Mouse (Mus musculus): Measurements from ENCODE around the gene Tiam1. TPM values are rescaled to one million over a fixed set of nuclear protein-coding genes. Genes with fewer than 3 reads are reported as not detected.
A peak's percentile ranks its signal among the peaks of the same experiment; 100 is the strongest.

Gene Tiam1
- total RNA-seq, 2 experiments from 2014 or later: 124 to 125 TPM

DNA sequence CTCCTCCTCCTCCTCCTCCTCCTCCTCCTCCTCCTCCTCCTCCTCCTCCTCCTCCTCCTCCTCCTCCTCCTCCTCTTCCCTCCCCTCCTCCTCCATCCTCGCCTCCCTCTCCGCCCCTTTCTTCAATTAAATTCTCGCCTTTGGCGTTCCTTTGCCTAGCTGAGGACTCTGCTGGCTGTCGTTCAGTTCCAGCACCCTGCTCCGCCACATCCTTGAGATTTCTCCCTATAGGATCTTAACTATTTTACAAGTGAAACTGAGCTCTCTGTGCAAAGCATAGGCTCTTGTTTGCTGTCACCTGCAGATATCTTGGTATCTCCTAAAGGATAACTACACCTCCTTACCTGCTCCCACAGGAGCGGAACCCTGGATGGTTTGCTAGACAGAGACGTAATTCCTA, 182.7 kb downstream of the Tiam1 start:
- DNase-seq (ENCODE audit: low spot score in 2 of 2): no peak
- no peak for TF ChIP-seq CTCF (conservative IDR thresholded peaks at IDR 0.05)
- Histone ChIP-seq H3K27ac (peak overlapping the region; percentile 58), H3K4me3 (peak overlapping the region; percentile 36; the same call in 1 of the 2 replicates)

DNA sequence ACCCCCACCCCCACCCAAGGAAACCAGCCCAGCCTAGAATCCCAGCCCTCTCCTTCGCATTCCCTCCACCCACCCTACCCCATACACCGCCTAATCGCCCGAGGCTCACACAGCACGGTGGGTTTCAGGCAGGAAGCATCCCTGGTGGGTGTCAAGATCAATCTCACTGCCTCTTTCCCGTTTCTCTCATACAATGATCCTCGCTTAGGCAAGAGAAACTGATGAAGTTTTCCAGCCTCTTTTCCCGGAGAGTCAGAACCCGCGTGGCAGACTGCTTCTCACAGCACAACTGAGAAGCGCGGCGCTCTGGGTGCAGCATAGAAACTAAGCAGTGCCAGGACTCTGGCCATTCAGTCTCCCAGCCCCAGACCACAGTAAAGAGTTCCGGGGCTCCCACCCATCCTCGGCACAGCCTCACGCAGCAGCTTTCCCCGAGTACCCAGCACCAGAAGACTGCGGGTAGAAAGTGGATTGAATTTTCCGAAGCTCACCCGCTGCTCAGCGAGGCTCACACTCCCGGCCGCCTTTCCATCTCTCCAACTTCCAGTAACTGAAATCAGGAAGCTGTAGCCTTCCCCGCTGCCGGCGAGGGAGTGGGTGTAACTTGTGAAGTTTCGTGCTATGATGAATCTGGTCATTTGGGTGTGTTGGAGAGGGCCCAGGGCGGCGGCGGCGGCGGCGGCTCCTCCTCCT, 183.2 kb downstream of the Tiam1 start:
- Histone ChIP-seq H3K27ac (peak overlapping the region; percentile 76), H3K4me3 (peak overlapping the region; percentile 59)
- no peak for TF ChIP-seq CTCF (conservative IDR thresholded peaks at IDR 0.05)
- peak; percentile 42 to 69 for DNase-seq (ENCODE audit: low spot score in 2 of 2)

DNA sequence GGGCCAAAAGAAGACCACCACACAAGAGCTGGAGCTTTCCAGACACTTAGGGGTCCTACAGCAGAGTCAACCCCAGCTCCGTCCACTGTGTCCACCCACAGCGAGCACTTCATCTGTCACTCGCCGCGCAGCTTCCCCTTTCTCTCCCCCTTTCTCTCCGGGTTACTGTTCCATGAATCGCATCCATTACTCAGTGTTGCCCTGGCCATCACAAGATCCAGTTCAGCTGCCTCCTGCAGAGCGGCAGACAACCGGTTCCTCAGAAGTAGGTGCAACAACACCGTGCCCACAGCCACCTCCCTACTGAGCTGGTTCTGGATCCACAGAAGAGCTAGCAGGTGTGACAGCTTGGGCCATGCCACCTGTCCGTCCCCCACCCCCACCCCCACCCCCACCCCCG, 184.6 kb downstream of the Tiam1 start:
- Histone ChIP-seq H3K27ac (peak overlapping the region; percentile 76), H3K4me3 (peak overlapping the region; percentile 59)
- no peak for DNase-seq (ENCODE audit: low spot score in 2 of 2)
- no peak for TF ChIP-seq CTCF (conservative IDR thresholded peaks at IDR 0.05)

DNA sequence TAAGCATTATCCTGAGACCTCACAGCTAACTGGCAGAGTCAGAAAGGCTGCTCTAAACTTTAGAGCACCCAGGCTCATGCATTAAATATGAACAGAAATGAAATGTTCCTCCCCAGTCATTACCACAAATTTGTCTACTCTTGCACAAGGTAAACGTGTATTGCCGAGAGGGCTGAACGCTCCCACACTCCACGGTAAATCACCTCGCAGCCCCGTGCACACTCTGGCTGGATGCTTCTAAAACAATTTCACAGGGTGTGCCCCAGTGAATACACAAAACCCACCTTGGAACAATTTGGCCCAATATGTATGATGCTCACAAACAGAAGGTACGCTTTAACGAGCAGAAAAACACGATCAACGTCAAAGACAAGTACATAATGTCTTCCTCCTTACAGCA, 185.5 kb downstream of the Tiam1 start:
- Histone ChIP-seq H3K27ac (peak overlapping the region; percentile 53; the same call in 1 of the 2 replicates), H3K4me3 (peak overlapping the region; percentile 59)
- TF ChIP-seq CTCF (conservative IDR thresholded peaks at IDR 0.05): no peak
- no peak for DNase-seq (ENCODE audit: low spot score in 2 of 2)

DNA sequence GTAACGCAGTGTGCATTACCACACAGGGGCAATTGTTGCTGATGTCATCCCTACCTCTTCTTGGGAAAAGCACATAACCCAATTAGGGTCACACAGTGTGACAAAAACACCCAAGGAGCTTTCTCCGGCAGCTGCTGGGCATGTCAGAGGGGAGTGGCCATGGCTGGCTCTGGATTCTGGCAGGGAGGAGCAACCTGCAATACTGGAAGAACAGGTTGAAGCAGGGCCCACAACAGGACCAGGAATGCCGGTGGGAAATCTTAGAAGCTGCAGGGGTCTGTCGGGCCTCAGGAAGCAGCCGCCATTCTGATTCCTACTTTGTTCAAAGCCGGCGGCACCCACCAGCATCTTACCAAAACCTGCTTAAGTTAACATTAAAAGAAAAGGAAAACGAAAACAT, 189.0 kb downstream of the Tiam1 start:
- no peak for TF ChIP-seq CTCF (conservative IDR thresholded peaks at IDR 0.05)
- Histone ChIP-seq H3K27ac (no peak overlapping the region), H3K4me3 (no peak overlapping the region)
- no peak for DNase-seq (ENCODE audit: low spot score in 2 of 2)

DNA sequence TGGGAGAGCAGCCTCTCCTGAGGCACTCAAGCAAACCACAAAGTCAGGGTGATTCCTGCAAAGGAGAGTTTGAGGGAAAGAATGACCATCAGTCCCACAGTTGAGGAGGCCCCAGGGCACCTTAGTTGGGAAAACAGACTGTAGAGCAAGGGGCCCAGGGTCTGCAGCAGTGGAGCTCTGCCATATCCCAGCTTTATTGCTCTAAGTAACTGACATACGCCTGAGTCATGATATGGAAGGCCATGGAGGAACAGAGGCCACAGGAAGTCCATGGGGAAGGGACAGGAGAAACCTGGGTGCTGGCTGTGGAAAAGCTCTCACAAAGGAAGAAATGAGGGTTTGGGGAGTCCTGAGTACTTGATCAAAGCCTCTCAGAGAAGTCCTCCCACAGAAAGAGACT, 189.5 kb downstream of the Tiam1 start:
- H3K4me3 ChIP-seq: no peak overlapping the region
- no peak overlapping the region for H3K27ac ChIP-seq
- no peak for DNase-seq (ENCODE audit: low spot score in 2 of 2)
- TF ChIP-seq CTCF (conservative IDR thresholded peaks at IDR 0.05): no peak

DNA sequence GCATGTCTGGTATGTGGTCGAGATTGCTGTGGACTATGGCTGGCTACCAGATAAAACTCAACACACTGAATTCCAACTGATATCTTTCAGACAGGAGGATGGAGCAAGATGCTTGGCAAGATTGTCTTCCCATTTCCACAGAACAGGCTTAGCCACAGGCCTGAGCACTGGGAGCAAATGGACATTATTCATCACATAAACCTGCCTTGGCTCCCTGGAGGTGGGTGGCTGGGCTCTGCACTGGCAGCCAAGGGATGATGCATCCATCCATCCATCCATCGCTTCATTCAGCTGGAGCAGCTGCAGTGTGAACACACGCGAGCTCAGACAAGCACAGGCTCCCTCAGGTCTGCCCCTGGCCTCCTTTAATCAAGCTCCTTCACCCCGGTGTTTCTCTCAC, 190.7 kb downstream of the Tiam1 start:
- H3K27ac ChIP-seq: no peak overlapping the region
- no peak for DNase-seq (ENCODE audit: low spot score in 2 of 2)
- no peak for TF ChIP-seq CTCF (conservative IDR thresholded peaks at IDR 0.05)

DNA sequence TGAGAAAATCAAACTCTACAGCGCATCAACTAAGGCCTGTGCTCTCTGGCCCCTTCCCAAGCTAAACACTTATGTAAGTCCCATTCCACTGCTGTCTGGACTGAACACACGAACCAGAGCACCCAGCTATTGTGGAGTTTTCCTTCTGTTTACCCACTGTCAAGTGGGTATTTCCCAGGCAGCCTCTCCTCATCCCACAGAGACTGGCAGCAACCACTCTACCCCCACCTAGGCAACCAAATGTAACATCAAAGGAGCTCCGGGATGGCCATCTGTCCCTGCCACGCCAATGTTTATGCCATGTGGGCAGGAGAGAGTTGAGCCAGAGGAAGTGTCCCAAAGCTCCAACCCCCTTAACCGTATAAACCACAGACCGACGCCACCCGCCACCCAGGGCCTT, 192.8 kb downstream of the Tiam1 start:
- no peak for DNase-seq (ENCODE audit: low spot score in 2 of 2)
- TF ChIP-seq CTCF (conservative IDR thresholded peaks at IDR 0.05): no peak
- Histone ChIP-seq H3K4me3 (no peak overlapping the region), H3K27ac (no peak overlapping the region)

More for the DNA sequence above, 190.7 kb downstream of the Tiam1 start:
- no peak overlapping the region for H3K4me3 ChIP-seq

DNA sequence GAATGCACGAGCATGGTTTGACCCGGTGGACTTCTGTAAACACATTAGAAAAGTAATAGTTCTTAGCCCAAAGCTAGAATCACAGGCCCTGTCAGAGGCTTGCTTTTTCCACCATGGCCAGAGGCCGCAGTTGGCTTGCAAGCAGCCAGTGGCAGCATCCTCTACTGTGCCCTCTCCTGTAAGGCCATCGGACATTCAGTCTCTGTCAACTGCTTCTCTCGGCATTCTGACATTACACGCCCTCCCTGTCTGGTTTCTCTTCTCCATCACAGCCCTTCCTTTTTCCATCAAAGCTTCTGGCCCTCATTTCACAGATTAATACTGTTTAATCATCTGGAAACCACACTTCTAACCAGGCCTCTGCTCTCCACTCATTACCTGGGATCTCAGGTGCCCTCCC, 193.3 kb downstream of the Tiam1 start:
- DNase-seq (ENCODE audit: low spot score in 2 of 2): no peak
- Histone ChIP-seq H3K27ac (no peak overlapping the region), H3K4me3 (no peak overlapping the region)
- no peak for TF ChIP-seq CTCF (conservative IDR thresholded peaks at IDR 0.05)

DNA sequence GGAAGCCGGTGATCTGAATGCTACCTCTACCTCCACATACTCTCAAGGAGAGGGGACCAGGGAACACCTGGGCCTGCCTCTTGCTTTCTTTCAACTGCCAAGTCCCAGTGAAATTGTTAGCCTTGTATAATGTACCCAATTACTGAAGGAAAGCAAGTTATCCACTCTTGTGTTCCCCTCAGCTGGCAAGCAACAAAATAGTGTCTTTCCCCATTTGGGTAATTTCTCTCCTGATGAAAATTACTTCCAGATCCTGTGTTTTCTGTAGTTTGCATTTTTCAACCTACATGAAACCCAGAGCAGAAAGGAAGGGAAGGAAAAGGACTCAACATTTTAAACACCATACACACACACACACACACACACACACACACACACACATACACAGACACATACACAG, 195.5 kb downstream of the Tiam1 start:
- Histone ChIP-seq H3K27ac (no peak overlapping the region), H3K4me3 (no peak overlapping the region)
- no peak for DNase-seq (ENCODE audit: low spot score in 2 of 2)
- no peak for TF ChIP-seq CTCF (conservative IDR thresholded peaks at IDR 0.05)

DNA sequence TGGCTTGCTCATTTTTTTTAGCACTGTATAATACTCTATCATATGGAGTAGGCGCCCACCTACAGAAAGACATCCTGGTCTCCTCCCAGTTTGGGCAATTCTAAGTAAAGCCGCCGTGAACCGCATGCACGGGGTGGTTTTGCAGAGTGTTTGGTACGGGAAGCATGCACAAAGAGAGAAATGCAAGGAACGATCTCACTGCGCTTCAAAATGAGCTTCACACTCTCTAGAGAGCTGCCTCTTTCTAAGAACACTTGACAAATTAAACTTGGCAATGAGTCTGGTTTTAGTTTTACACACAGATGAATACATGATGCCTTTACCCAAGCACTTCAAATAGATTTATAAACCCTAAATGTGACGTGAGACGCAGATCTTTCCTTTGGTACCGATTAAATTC, 196.8 kb downstream of the Tiam1 start:
- Histone ChIP-seq H3K27ac (no peak overlapping the region), H3K4me3 (no peak overlapping the region)
- no peak for DNase-seq (ENCODE audit: low spot score in 2 of 2)
- TF ChIP-seq CTCF (conservative IDR thresholded peaks at IDR 0.05): no peak

DNA sequence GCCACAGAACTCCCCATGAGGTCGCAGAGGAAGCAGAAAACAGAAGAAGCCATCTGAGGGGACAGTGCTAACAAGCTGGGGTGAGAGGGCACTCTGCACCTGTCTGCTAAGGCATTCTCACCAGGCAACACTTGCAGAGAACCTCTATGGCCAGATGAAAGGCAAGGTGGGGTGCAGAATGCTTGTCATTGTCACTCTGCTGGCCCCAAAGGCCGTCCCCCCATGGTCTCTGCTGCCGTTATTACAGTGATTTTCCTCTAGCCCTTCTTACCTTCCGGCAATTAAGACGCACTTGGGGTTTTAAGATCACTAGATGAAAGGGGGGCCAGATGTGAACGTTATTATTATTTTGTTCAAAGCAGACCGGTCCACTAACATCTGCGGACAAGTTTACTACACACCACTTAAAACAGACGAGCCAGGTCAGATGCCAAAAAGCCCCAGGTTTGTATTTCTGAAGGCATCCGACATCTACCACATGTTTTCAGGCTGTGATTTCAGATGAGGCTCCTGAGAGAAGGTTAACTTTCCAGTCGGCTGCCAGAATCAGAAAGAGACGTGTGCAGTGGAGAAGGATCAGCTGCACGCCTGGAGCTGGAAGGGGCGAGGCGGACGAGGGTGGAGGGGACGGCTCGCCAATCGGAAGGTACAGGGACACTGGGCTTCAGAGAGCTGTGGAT, 198.8 kb downstream of the Tiam1 start:
- Histone ChIP-seq H3K27ac (peak overlapping the region; percentile 61), H3K4me3 (no peak overlapping the region)
- TF ChIP-seq CTCF (conservative IDR thresholded peaks at IDR 0.05): no peak
- no peak for DNase-seq (ENCODE audit: low spot score in 2 of 2)

DNA sequence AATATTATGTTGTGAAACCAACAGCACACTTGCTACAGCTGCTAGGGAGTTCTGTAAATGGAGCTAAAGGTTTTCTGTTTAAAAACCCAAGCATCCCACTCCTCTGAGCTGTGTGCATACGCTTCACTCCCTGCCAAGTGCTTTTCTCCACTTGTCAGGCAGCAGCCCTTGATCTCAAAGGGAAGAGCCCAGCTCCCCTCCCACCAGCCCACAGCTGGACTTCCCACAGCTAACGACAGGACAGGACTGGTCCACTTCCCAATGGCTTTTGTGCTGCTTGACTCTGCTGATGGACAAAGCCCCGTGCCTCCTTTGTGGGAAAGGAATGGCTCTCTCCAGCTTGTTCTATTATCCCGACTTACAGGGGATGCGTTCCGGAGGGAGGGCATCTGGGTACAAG, 199.5 kb downstream of the Tiam1 start:
- no peak for DNase-seq (ENCODE audit: low spot score in 2 of 2)
- TF ChIP-seq CTCF (conservative IDR thresholded peaks at IDR 0.05): no peak
- no peak overlapping the region; the same call in 1 of the 2 replicates for H3K4me3 ChIP-seq
- H3K27ac ChIP-seq: peak overlapping the region; percentile 61

All from layer of hippocampus, adult 2 months (tissue).